Mouse (Mus musculus): Measurements from ENCODE around the gene Mgll. TPM values are rescaled to one million over a fixed set of nuclear protein-coding genes. Genes with fewer than 3 reads are reported as not detected.
A peak's percentile ranks its signal among the peaks of the same experiment; 100 is the strongest.

The Mgll gene
- polyA plus RNA-seq, 1 experiment: not detected

DNA sequence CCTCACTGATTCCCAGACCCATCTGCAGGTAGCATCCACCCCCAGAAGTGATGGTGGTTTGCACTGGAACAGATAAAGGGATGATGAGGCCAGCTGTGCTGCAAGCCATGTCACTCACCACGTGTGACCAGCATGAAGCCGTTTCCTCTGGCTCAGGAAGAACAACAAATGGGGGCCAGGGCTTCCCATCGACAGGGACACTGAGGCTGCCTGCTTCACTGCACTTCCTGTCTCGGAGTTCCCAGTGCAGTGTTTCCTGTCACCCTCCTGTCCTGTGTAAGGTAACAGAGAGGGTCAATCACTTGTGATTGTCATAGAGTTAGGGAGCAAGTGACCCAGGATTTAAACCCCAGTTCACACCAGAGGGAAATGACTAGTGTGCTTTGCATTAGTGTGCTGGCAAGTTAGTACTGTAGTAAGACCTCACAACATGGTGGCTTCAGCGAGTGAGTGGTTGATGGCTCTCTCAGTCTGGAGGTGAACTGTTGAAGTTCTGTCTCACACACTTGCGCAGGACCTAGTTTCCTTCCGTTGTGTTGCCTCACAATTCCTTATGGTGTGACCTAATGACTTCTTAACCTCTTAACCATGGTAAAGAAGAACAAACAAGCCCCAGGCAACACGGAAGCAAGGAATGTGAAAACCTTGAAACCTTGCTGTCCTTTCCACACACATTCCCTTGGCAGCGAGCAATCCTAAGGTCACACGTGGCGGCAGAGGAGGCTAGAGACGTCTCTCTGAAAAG, 23.3 kb downstream of the Mgll start:
- 88% methylated on average over 12 of the region's 12 CpGs for WGBS
- no peak overlapping the region for H3K4me3 ChIP-seq (ENCODE audit: insufficient read depth, low read depth, low read length)
- no peak overlapping the region for H3K27ac ChIP-seq (ENCODE audit: insufficient read depth, low read depth, low read length)
- H3K4me1 ChIP-seq (ENCODE audit: control insufficient read depth, insufficient read depth, low read length): peaks cover 22% of the 10 kb centered on the region
- TF ChIP-seq CTCF (IDR thresholded peaks at IDR 0.05; ENCODE audit: insufficient read depth, low read depth, low read length) (no peak), POLR2A (IDR thresholded peaks at IDR 0.05; ENCODE audit: insufficient read depth, low read depth, low read length) (no peak)

GRCm38 (mm10) chr6:88750884-88751283, 26.7 kb downstream of the Mgll start:
- 73% methylated on average over 6 of the region's 6 CpGs for WGBS
- H3K4me3 ChIP-seq (ENCODE audit: insufficient read depth, low read depth, low read length): no peak overlapping the region
- TF ChIP-seq CTCF (IDR thresholded peaks at IDR 0.05; ENCODE audit: insufficient read depth, low read depth, low read length) (no peak), POLR2A (IDR thresholded peaks at IDR 0.05; ENCODE audit: insufficient read depth, low read depth, low read length) (no peak)
- H3K27ac ChIP-seq (ENCODE audit: insufficient read depth, low read depth, low read length): no peak overlapping the region
- peaks cover 13% of the 10 kb centered on the region for H3K4me1 ChIP-seq (ENCODE audit: control insufficient read depth, insufficient read depth, low read length)

DNA sequence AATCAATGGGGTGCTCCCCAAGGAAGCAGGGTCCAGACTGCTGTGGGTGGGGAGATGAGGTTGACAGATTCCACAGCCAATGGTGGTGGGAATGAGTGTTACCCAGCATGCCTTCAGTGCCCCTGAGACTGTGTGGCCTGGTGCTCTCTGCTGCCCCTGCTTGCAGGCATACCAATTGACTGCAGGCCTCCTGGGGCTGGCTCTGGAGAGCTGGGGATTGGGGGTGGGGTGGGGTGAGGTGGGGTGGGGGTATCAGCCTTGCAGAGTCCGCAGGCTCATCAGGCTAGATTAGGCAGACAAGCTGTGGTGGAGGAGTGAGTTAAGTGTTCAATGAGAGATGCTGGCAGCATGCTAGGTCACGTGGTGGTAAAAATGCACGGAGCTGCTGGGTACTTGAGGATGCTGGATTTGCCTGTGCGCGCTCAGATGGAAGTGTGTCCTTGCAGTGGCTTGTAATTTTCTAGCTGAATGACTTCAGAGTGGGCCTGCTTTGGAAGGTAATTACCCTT, 28.6 kb downstream of the Mgll start:
- TF ChIP-seq POLR2A (IDR thresholded peaks at IDR 0.05; ENCODE audit: insufficient read depth, low read depth, low read length) (no peak), CTCF (IDR thresholded peaks at IDR 0.05; ENCODE audit: insufficient read depth, low read depth, low read length) (no peak)
- 43% methylated on average over 5 of the region's 5 CpGs for whole genome bisulfite sequencing
- peaks cover 15% of the 10 kb centered on the region for H3K4me1 ChIP-seq (ENCODE audit: control insufficient read depth, insufficient read depth, low read length)
- no peak overlapping the region for H3K4me3 ChIP-seq (ENCODE audit: insufficient read depth, low read depth, low read length)
- H3K27ac ChIP-seq (ENCODE audit: insufficient read depth, low read depth, low read length): no peak overlapping the region

GRCm38 (mm10) chr6:88753578-88753977, 29.4 kb downstream of the Mgll start:
- H3K4me1 ChIP-seq (ENCODE audit: control insufficient read depth, insufficient read depth, low read length): peaks cover 21% of the 10 kb centered on the region
- no peak overlapping the region for H3K4me3 ChIP-seq (ENCODE audit: insufficient read depth, low read depth, low read length)
- TF ChIP-seq POLR2A (IDR thresholded peaks at IDR 0.05; ENCODE audit: insufficient read depth, low read depth, low read length) (no peak), CTCF (IDR thresholded peaks at IDR 0.05; ENCODE audit: insufficient read depth, low read depth, low read length) (no peak)
- no peak overlapping the region for H3K27ac ChIP-seq (ENCODE audit: insufficient read depth, low read depth, low read length)
- 52% methylated on average over 6 of the region's 6 CpGs for WGBS

- H3K27ac ChIP-seq (ENCODE audit: insufficient read depth, low read depth, low read length): no peak overlapping the region
- H3K4me1 ChIP-seq (ENCODE audit: control insufficient read depth, insufficient read depth, low read length): peaks cover 53% of the 10 kb centered on the region
- H3K4me3 ChIP-seq (ENCODE audit: insufficient read depth, low read depth, low read length): no peak overlapping the region
- TF ChIP-seq POLR2A (IDR thresholded peaks at IDR 0.05; ENCODE audit: insufficient read depth, low read depth, low read length) (no peak), CTCF (IDR thresholded peaks at IDR 0.05; ENCODE audit: insufficient read depth, low read depth, low read length) (no peak)
- 92% methylated on average over 4 of the region's 4 CpGs for WGBS
These were observed 32.8 kb downstream of the Mgll start for GRCm38 (mm10) chr6:88756992-88757391.

DNA sequence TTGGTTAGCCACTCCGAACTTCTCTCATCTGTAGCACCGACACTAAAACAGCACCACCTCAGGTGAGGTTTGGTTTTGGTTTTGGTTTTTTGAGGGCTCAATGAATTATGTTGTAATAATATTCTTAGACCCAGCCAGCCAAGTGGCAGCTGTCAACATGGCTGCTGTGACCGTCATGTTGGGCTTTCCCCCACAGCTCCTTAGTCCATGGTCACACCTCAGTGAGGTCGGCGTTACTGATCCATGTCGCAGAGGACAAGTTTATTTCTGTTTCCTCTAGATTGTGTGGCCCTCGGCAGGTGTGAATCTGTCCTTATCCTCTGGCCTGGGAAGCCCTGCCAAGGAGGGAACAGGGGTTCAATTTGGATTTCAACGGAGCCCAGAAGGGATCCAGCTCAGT, 33.9 kb downstream of the Mgll start:
- Histone ChIP-seq H3K4me1 (ENCODE audit: control insufficient read depth, insufficient read depth, low read length) (peaks cover 51% of the 10 kb centered on the region), H3K27ac (ENCODE audit: insufficient read depth, low read depth, low read length) (no peak overlapping the region), H3K4me3 (ENCODE audit: insufficient read depth, low read depth, low read length) (no peak overlapping the region)
- 88% methylated on average over 8 of the region's 8 CpGs for WGBS
- TF ChIP-seq CTCF (IDR thresholded peaks at IDR 0.05; ENCODE audit: insufficient read depth, low read depth, low read length) (no peak), POLR2A (IDR thresholded peaks at IDR 0.05; ENCODE audit: insufficient read depth, low read depth, low read length) (no peak)

- Histone ChIP-seq H3K4me3 (ENCODE audit: insufficient read depth, low read depth, low read length) (no peak overlapping the region), H3K27ac (ENCODE audit: insufficient read depth, low read depth, low read length) (no peak overlapping the region), H3K4me1 (ENCODE audit: control insufficient read depth, insufficient read depth, low read length) (peaks cover 54% of the 10 kb centered on the region)
- TF ChIP-seq CTCF (IDR thresholded peaks at IDR 0.05; ENCODE audit: insufficient read depth, low read depth, low read length): no peak
- no peak for TF ChIP-seq POLR2A (IDR thresholded peaks at IDR 0.05; ENCODE audit: insufficient read depth, low read depth, low read length)
- WGBS: 82% methylated on average over 10 of the region's 10 CpGs
These were observed 34.6 kb downstream of the Mgll start for GRCm38 (mm10) chr6:88758568-88759522.

DNA sequence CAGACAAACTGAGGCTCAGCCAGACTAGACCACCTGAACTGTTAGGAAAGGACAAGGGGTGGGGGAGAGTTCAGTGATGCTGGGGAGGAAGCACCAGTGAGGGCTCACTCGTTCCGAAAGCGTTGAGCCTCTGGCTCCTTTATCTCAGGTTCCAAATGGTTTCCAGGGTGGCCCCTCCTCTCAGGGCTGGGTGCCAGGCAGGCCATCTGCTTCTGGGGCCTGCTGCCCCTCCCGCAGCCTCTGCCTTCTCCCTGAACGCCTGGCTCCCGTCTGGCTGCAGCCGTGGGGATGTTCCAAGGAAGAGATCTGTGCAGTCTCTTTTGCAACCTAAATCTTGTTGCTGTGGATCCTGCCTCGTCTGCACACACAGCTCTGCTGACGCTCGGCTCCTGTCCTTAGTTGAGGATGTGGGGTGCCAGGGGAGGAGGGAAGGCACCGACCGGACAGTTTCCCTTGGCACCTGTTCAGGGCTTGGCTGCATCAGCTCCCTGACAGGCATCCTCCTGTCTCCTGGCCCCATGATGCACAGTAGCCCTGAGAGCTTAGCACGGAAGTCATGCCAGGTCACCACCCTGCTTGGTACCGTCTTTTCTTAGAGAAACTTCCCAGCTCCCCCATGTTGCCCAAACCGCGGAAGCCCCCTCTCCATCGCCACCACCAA, 35.7 kb downstream of the Mgll start:
- peaks cover 55% of the 10 kb centered on the region for H3K4me1 ChIP-seq (ENCODE audit: control insufficient read depth, insufficient read depth, low read length)
- TF ChIP-seq CTCF (IDR thresholded peaks at IDR 0.05; ENCODE audit: insufficient read depth, low read depth, low read length): no peak
- TF ChIP-seq POLR2A (IDR thresholded peaks at IDR 0.05; ENCODE audit: insufficient read depth, low read depth, low read length): no peak
- H3K27ac ChIP-seq (ENCODE audit: insufficient read depth, low read depth, low read length): peak overlapping the region; percentile 39; the same call in 1 of the 2 replicates
- no peak overlapping the region for H3K4me3 ChIP-seq (ENCODE audit: insufficient read depth, low read depth, low read length)
- 34% methylated on average over 17 of the region's 17 CpGs for WGBS

Data from olfactory bulb, adult 2 months (tissue).